22 mouse cellular contexts compared by ENCODE assay signal in genomic region chr19:44897521-44897920, GRCm38 (mm10). TPM values are rescaled to one million over a fixed set of nuclear protein-coding genes. Genes with fewer than 3 reads are reported as not detected.
DNase-seq lines count a peak whose midpoint lies in the region; TF ChIP-seq lines count a peak whose summit lies in the region.
"Had no signal": no experiment of that assay in that cellular context is flagged by ENCODE, and none has a peak within 500 bp of the region (broad histone marks: within the 10 kb centered on the region; RNA-seq: fewer than 3 reads in every experiment).

No protein-coding gene starts in this region.

- intact Hi-C loops in heart, adult 2 months (cut with DNase I), result no loop called here

- H3K9me3 ChIP-seq in heart, embryonic 10.5 days, result no peaks in the 10 kb centered on the region
- H3K9me3 ChIP-seq: embryonic facial prominence, embryonic 12.5 days; embryonic facial prominence, embryonic 15.5 days; G1E; hindbrain, embryonic 10.5 days; hindbrain, embryonic 13.5 days; intestine, embryonic 15.5 days had no signal

- peaks cover 53% of the 10 kb centered on the region for H3K4me1 ChIP-seq in heart, embryonic 10.5 days
- peaks cover 3% of the 10 kb centered on the region for H3K4me1 ChIP-seq in heart, adult 2 months (ENCODE audit: control insufficient read depth, insufficient read depth, low read length)
- H3K4me1 ChIP-seq in testis, adult 2 months (ENCODE audit: control insufficient read depth, insufficient read depth, low read length), result peaks cover 15% of the 10 kb centered on the region

- TF ChIP-seq CTCF in heart, adult 2 months (IDR thresholded peaks at IDR 0.05), result no peak
- no peak for TF ChIP-seq CTCF in testis, adult 2 months (IDR thresholded peaks at IDR 0.05; ENCODE audit: control insufficient read depth, insufficient read depth, insufficient replicate concordance, low read depth, low read length)

- no peak for TF ChIP-seq EP300 in heart, adult 2 months (IDR thresholded peaks at IDR 0.05; ENCODE audit: insufficient read depth, low read depth, low read length)

- H3K79me2 ChIP-seq in heart, adult 2 months (replicated peaks; ENCODE audit: control insufficient read depth, insufficient read depth, low read length), result no peaks in the 10 kb centered on the region

- H3K9ac ChIP-seq in heart, adult 2 months (ENCODE audit: low read depth, low read length), result no peak overlapping the region
- H3K9ac ChIP-seq: embryonic facial prominence, embryonic 12.5 days; embryonic facial prominence, embryonic 15.5 days; forebrain, postnatal 0 days; hindbrain, embryonic 13.5 days; intestine, embryonic 15.5 days had no signal

- 0 out of 2 replicates have a peak overlapping the region, but pooled peaks have one; percentile 2 for H3K27ac ChIP-seq in heart, embryonic 10.5 days
- no peak overlapping the region for H3K27ac ChIP-seq in heart, adult 2 months
- H3K27ac ChIP-seq in testis, adult 2 months (ENCODE audit: control insufficient read depth, insufficient read depth, low read depth, low read length), result peak overlapping the region; percentile 70
- H3K27ac ChIP-seq: embryonic facial prominence, embryonic 12.5 days; embryonic facial prominence, embryonic 15.5 days; gastrocnemius, adult 2 months; hindbrain, embryonic 10.5 days; hindbrain, embryonic 13.5 days; intestine, embryonic 15.5 days had no signal

- H3K36me3 ChIP-seq in heart, embryonic 10.5 days, result no peaks in the 10 kb centered on the region
- no peaks in the 10 kb centered on the region for H3K36me3 ChIP-seq in heart, adult 2 months (ENCODE audit: control insufficient read depth, insufficient read depth, low read length)
- H3K36me3 ChIP-seq in testis, adult 2 months (ENCODE audit: control insufficient read depth, insufficient read depth, low read length), result no peaks in the 10 kb centered on the region
- H3K36me3 ChIP-seq: embryonic facial prominence, embryonic 12.5 days; embryonic facial prominence, embryonic 15.5 days; G1E; hindbrain, embryonic 10.5 days; hindbrain, embryonic 13.5 days; intestine, embryonic 15.5 days had no signal

- no peak for TF ChIP-seq POLR2A in heart, adult 2 months (IDR thresholded peaks at IDR 0.05; ENCODE audit: insufficient read depth, low read depth, low read length)
- no peak for TF ChIP-seq POLR2A in testis, adult 2 months (IDR thresholded peaks at IDR 0.05; ENCODE audit: control insufficient read depth, low read depth, low read length)

- peaks cover 36% of the 10 kb centered on the region for H3K27me3 ChIP-seq in heart, embryonic 10.5 days (ENCODE audit: insufficient read depth, poor library complexity, severe bottlenecking)
- H3K27me3 ChIP-seq in heart, adult 2 months (ENCODE audit: control insufficient read depth, insufficient read depth, low read length), result no peaks in the 10 kb centered on the region; the same call in 1 of the 2 replicates
- H3K27me3 ChIP-seq in testis, adult 2 months (ENCODE audit: control insufficient read depth, insufficient read depth, low read length), result no peaks in the 10 kb centered on the region
- H3K27me3 ChIP-seq: Patski had no signal

- 65% methylated on average over 5 of the region's 5 CpGs for WGBS in heart, embryonic 10.5 days
- 71% methylated on average over 5 of the region's 5 CpGs for WGBS in heart, adult 2 months

- no peak overlapping the region for H3K4me3 ChIP-seq in heart, embryonic 10.5 days
- H3K4me3 ChIP-seq in heart, adult 2 months, result no peak overlapping the region
- H3K4me3 ChIP-seq in testis, adult 2 months (ENCODE audit: control insufficient read depth, low read depth, low read length), result no peak overlapping the region
- H3K4me3 ChIP-seq: embryonic facial prominence, embryonic 12.5 days; embryonic facial prominence, embryonic 15.5 days; gastrocnemius, adult 2 months; hindbrain, embryonic 10.5 days; hindbrain, embryonic 13.5 days; intestine, embryonic 15.5 days had no signal

- DNase-seq in adrenal gland, postnatal 14 days, result peak; percentile 49
- DNase-seq in adrenal gland, adult 18-20 months (ENCODE audit: low spot score in 2 of 2), result no peak
- DNase-seq in heart, embryonic 10.5 days (ENCODE audit: low spot score), result no peak
- no peak for DNase-seq in heart, adult 2 months
- DNase-seq in testis, postnatal 14 days (ENCODE audit: low spot score), result peak; percentile 91
- no peak for DNase-seq in layer of hippocampus, adult 9-10 months (ENCODE audit: low spot score)
- DNase-seq: B cell, adult 2 months; cerebellum, adult 18-20 months; cerebellum, adult 9-10 months; cerebellum, postnatal 14 days; forebrain, postnatal 0 days; gastrocnemius, adult 2 months; gastrocnemius, postnatal 14 days; heart, adult 18-20 months had no signal

RNA-seq across cellular contexts. Expression of gene Slf2, which starts 33.4 kb away (rescaled TPM):
- 24.2 and 28.2 TPM in 2 replicates for total RNA-seq in adrenal gland, postnatal 14 days (2021)
- 10 to 100 TPM; 20.9 to 21.8 TPM for total RNA-seq in adrenal gland, adult 18-20 months (2021)
- polyA plus RNA-seq in heart, embryonic 10.5 days (2016; fragmentation: Nextera tagmentation; extraction: Ambion mirVana), result 56.6 and 60.6 TPM in 2 replicates
- total RNA-seq in heart, adult 2 months (2021), result 10 to 100 TPM; 18.4 to 23.0 TPM
- polyA plus RNA-seq in heart, adult 2 months (2012; rRNA removed), result 14.3 and 16.6 TPM in 2 replicates
- polyA plus RNA-seq in testis, adult 2 months (2012; rRNA removed), result 21.5 and 23.4 TPM in 2 replicates

Comparison
In these comparisons a context has a peak if more than half of its experiments do, and no peak if none do; other contexts are left out.
1. DNase-seq: peak in adrenal gland, postnatal 14 days (single experiment) and testis, postnatal 14 days (single experiment); none in adrenal gland, adult 18-20 months (0 of 2), heart, embryonic 10.5 days (single experiment), heart, adult 2 months (0 of 2) and layer of hippocampus, adult 9-10 months (single experiment).